Mouse (Mus musculus) liver, adult 2 months (tissue): ENCODE measurements around the gene Eif4a2. TPM values are rescaled to one million over a fixed set of nuclear protein-coding genes. Genes with fewer than 3 reads are reported as not detected.

Experiments used
- DNase-seq: peaks from one replicate; pipeline ENCODE4 v3.0.0-alpha.2; 2011; ENCODE audit warnings: low read depth, low spot score; ENCODE audit errors: extremely low read depth
- H3K27ac ChIP-seq: fragments of 200-500 bp; replicated peaks from 2 replicates; pipeline ENCODE4 v1.5.1; 2012; ENCODE audit warnings: low read depth, mild to moderate bottlenecking, control low read depth, inconsistent platforms, low read length; ENCODE audit not compliant: insufficient read depth
- H3K27me3 ChIP-seq: fragments of 200-500 bp; 2 replicates; pipeline ENCODE4 v1.6.1; 2012; ENCODE audit warnings: mild to moderate bottlenecking, moderate library complexity, low read length, inconsistent platforms; ENCODE audit not compliant: control insufficient read depth, insufficient read depth
- H3K36me3 ChIP-seq: fragments of 200-500 bp; 2 replicates; pipeline ENCODE4 v1.6.1; 2012; ENCODE audit warnings: low read length, inconsistent platforms; ENCODE audit not compliant: control insufficient read depth, insufficient read depth
- H3K4me1 ChIP-seq: fragments of 200-500 bp; 2 replicates; pipeline ENCODE4 v1.6.1; 2011; ENCODE audit warnings: low read length; ENCODE audit not compliant: control insufficient read depth, insufficient read depth
- H3K4me3 ChIP-seq: fragments of 200-500 bp; 2 replicates; pipeline ENCODE4 v1.5.1; 2011; ENCODE audit warnings: low read depth, mild to moderate bottlenecking, control low read depth, low read length, moderate library complexity; ENCODE audit not compliant: insufficient read depth
- H3K79me2 ChIP-seq: fragments of 200-500 bp; 2 replicates; pipeline ENCODE4 v1.6.1; 2012; ENCODE audit warnings: inconsistent platforms, mild to moderate bottlenecking, low read length, moderate library complexity; ENCODE audit not compliant: control insufficient read depth, insufficient read depth
- H3K9ac ChIP-seq: fragments of 200-500 bp; 2 replicates; pipeline ENCODE4 v1.6.1; 2012; ENCODE audit warnings: low read depth, mild to moderate bottlenecking, control low read depth, inconsistent platforms, low read length
- CTCF ChIP-seq: fragments of 200-500 bp; IDR thresholded peaks from 2 replicates; pipeline ENCODE4 v1.5.1; 2011; ENCODE audit warnings: low read depth, low read length, control low read depth
- POLR2A ChIP-seq: fragments of 200-500 bp; IDR thresholded peaks from 2 replicates; pipeline ENCODE4 v1.6.1; 2011; ENCODE audit warnings: low read length, control low read depth; ENCODE audit not compliant: insufficient read depth; ENCODE audit errors: extremely low read depth
- WGBS: fragments of 180-500 bp; shearing (Covaris S2); methylation state at CpG from one replicate; pipeline ENCODE4 v1.1.7; 2018; 5-methylcytosine and 5-hydroxymethylcytosine counted together
- polyA plus RNA-seq: library from polyadenylated mRNA; depleted of rRNA; stranded (reverse); fragments of >200 nt; gene quantifications from 2 replicates; pipeline ENCODE4 v1.2.3, GENCODE M21; 2012
- total RNA-seq: library from RNA; depleted of rRNA; stranded (reverse); fragments of >200 nt; gene quantifications from 2 replicates; pipeline ENCODE4 v1.2.3, GENCODE M21; 2014

The Eif4a2 gene
- total and polyA plus RNA-seq, 2 experiments: 75.9 to 412 TPM

DNA sequence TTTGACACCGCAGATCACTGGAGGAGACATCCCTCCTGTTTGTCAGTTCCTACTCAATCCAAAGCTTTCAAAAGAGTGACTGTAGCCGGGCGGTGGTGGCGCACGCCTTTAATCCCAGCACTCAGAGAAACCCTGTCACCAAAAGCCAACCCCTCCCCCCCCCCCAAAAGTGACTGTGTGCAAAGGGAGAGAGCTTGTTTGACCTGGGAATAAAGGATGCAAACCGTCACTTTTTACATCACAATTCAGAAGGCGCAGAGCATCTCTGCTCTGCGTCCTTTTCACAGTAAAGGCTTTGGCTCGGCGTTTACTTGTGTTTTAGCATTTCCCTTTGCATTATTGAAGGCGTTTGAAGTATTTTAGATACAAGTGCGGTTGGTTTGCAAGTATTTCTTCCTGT is 7.6 kb upstream of the Eif4a2 start:
- H3K4me1 ChIP-seq: no peaks in the 10 kb centered on the region
- no peak overlapping the region for H3K4me3 ChIP-seq
- no peaks in the 10 kb centered on the region for H3K79me2 ChIP-seq
- DNase-seq: no peak
- H3K27me3 ChIP-seq: no peaks in the 10 kb centered on the region
- no peaks in the 10 kb centered on the region for H3K36me3 ChIP-seq
- 54% methylated on average over 12 of the region's 12 CpGs for WGBS
- no peak overlapping the region for H3K27ac ChIP-seq
- no peak overlapping the region for H3K9ac ChIP-seq
- TF ChIP-seq POLR2A (no peak), CTCF (no peak)

DNA sequence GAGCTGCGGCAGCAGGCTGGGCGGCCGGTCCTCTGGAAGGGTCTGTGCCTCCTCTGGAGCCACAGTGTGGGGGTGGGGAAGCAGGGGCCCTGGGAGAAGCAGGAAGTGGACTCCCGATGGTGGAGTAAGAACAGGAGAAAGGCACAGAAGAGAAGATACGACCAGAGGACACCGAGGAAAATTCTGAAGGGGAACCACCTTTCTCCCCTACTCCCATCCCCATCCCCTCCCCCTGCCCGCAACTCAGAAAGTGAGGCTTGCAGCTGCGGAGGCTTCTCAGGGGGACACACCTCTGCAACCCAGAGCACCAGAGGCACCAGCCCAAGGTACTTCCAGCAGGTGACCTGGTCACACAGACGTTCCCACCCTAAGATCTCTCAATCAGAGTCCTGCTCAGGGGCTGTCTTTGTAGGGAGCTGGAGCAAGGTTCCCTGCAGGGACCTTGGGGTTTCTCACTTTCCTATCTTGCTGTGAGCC is 7.1 kb upstream of the Eif4a2 start:
- DNase-seq: no peak
- 45% methylated on average over 9 of the region's 9 CpGs for WGBS
- no peaks in the 10 kb centered on the region for H3K79me2 ChIP-seq
- H3K27ac ChIP-seq: no peak overlapping the region
- H3K4me3 ChIP-seq: peak overlapping the region; percentile 32; the same call in 1 of the 2 replicates
- no peak for TF ChIP-seq CTCF
- TF ChIP-seq POLR2A: no peak
- no peaks in the 10 kb centered on the region for H3K4me1 ChIP-seq
- no peaks in the 10 kb centered on the region for H3K36me3 ChIP-seq
- H3K27me3 ChIP-seq: no peaks in the 10 kb centered on the region
- H3K9ac ChIP-seq: no peak overlapping the region

DNA sequence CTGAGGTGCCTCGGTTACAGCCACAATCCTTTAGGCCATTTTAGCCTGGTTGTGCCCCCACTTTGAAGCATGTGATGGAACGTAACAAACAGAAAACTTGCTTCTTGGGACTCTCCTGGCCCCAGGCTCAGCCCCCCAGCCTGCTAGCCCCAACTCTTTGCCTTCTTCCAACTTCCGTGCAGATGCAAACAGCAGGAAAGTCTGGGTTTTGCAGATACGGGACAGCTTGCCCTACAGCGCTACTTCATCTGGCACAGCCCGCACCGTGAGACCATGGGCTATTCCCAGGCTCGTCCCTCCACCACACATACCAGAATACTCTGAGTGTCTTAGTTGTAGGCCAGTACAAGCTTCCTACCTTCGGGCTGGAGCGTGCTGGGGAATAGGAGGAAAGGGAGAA is 6.6 kb upstream of the Eif4a2 start:
- Histone ChIP-seq H3K79me2 (no peaks in the 10 kb centered on the region), H3K4me1 (no peaks in the 10 kb centered on the region), H3K4me3 (no peak overlapping the region), H3K36me3 (no peaks in the 10 kb centered on the region), H3K9ac (peak overlapping the region; percentile 48; the same call in 1 of the 2 replicates), H3K27me3 (no peaks in the 10 kb centered on the region), H3K27ac (no peak overlapping the region)
- DNase-seq: no peak
- TF ChIP-seq POLR2A (no peak), CTCF (no peak)
- WGBS: 67% methylated on average over 10 of the region's 10 CpGs

DNA sequence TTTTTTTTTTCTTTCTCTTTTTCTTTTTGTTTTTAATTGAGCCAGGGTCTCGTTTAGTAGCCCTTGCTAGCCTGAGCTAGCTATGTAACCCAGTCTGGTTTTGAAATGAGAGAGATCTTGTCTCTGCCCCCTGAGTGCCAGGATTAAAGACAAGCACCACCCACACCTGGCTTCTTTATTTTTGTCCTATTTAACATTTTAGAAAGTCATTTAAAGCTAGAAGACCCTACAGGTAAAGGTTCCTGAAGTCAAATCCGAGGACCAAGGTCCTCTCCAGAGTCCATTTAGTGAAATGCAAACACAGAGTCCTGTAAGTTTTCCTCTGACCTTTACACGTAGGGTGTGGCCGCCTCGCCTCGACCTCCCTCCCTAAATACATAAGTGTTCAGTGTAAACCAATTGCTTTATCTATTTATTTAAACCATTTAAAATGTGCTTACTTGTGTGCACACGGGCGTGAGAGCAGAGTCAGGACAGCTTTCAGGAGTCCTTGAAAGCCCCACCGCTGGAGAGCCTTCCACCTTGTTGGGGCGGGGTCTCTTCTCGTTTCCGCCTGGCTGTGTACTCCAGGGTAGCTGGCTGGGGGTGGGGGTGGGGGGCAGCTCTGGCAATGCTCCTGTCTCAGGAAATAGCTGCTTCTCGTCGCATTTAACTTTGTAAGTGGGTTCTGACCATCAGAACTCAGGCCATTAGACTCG is 4.8 kb upstream of the Eif4a2 start:
- no peak overlapping the region for H3K27ac ChIP-seq

DNA sequence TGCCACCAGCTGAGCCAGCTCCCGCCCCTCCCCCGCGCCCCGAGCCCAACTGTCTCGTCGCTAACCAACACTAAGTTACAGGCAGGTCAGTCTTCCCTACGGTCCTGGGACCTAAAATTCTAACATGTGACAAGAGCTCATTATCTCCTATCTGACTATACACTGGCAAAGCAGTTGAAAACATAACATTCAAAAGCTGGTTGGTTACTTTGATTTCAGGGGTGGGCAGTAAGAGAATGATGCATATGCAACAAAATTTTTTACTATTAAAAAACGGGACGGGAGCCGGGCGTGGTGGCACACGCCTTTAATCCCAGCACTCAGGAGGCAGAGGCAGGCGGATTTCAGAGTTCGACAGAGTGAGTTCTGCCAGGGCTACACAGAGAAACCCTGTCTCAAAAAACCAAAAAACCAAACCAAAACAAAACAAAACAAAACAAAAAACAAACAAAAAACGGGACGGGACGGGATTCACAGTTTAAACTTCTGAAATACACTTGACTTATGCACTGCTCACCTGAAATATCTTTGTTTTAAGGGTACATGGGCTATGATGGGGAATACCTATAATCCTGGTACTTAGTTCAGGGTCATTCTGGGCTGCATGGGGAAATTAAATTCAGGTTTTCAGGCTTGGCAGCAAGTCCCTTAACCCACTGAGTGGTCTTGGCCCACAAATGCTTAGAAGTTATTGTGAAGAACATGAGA is 4.1 kb upstream of the Eif4a2 start:
- Histone ChIP-seq H3K9ac (peak overlapping the region; percentile 59), H3K27me3 (no peaks in the 10 kb centered on the region), H3K27ac (no peak overlapping the region), H3K4me1 (no peaks in the 10 kb centered on the region; the same call in 1 of the 2 replicates), H3K4me3 (peak overlapping the region; percentile 67), H3K79me2 (peaks cover 6% of the 10 kb centered on the region), H3K36me3 (no peaks in the 10 kb centered on the region)
- WGBS: 29% methylated on average over 17 of the region's 17 CpGs
- no peak for DNase-seq
- no peak for TF ChIP-seq CTCF
- TF ChIP-seq POLR2A: no peak

More for the DNA sequence above, 4.8 kb upstream of the Eif4a2 start:
- H3K4me1 ChIP-seq: no peaks in the 10 kb centered on the region; the same call in 1 of the 2 replicates
- no peaks in the 10 kb centered on the region for H3K27me3 ChIP-seq
- WGBS: 12% methylated on average over 15 of the region's 15 CpGs
- TF ChIP-seq POLR2A (no peak), CTCF (no peak)
- no peaks in the 10 kb centered on the region for H3K36me3 ChIP-seq
- no peaks in the 10 kb centered on the region for H3K79me2 ChIP-seq
- peak; percentile 48 for DNase-seq
- H3K4me3 ChIP-seq: peak overlapping the region; percentile 67
- H3K9ac ChIP-seq: peak overlapping the region; percentile 59
